Mouse (Mus musculus) retina, embryonic 14.5 days (tissue): ENCODE measurements around the gene Peg3.
A peak's percentile ranks its signal among the peaks of the same experiment; 100 is the strongest.

Experiments
- DNase-seq: peaks from one replicate; pipeline ENCODE4 v3.0.0-alpha.2; 2015; ENCODE audit warnings: low spot score

Peg3 gene

GRCm38 (mm10) chr7:6709396-6709795 is 20.8 kb downstream of the Peg3 start:
- DNase-seq, result no peak

GRCm38 (mm10) chr7:6708451-6709180 is 21.6 kb downstream of the Peg3 start:
- DNase-seq, result no peak

GRCm38 (mm10) chr7:6707416-6708015 is 22.7 kb downstream of the Peg3 start:
- no peak for DNase-seq

- DNase-seq, result no peak
These were observed 31.0 kb downstream of the Peg3 start for GRCm38 (mm10) chr7:6699230-6699629.

GRCm38 (mm10) chr7:6696241-6697045 is 33.8 kb downstream of the Peg3 start, which contains the start of gene Zim1:
Gene Zim1, minus strand, starts transcription at chr7:6696450.
- DNase-seq, result peak; percentile 90

GRCm38 (mm10) chr7:6685511-6685910 is 44.7 kb downstream of the Peg3 start:
- no peak for DNase-seq

GRCm38 (mm10) chr7:6666726-6667125 is 63.5 kb downstream of the Peg3 start:
- DNase-seq, result no peak

GRCm38 (mm10) chr7:6663430-6663829 is 66.8 kb downstream of the Peg3 start:
- no peak for DNase-seq

- peak; percentile 82 for DNase-seq
These were observed 70.6 kb downstream of the Peg3 start for GRCm38 (mm10) chr7:6659605-6660004.

GRCm38 (mm10) chr7:6658606-6659005 is 71.6 kb downstream of the Peg3 start:
- DNase-seq, result no peak
